Mouse (Mus musculus): ENCODE data around the gene Gm10352. TPM values are rescaled to one million over a fixed set of nuclear protein-coding genes. Genes with fewer than 3 reads are reported as not detected.

Gm10352 gene
- not detected in 2 replicates for polyA plus RNA-seq (2012; rRNA removed)

GRCm38 (mm10) chrY:2900689-2901088 lies at the start of gene Gm10352:
Gm10352 (plus strand) TSS chrY:2900989.

GRCm38 (mm10) chrY:2932282-2932681 lies 31.5 kb downstream of the Gm10352 start, which contains the start of gene Gm29289:
Gm29289 (plus strand) TSS chrY:2932582.

Other genes with a start within 250 kb of the Gm10352 start
- not detected in 2 replicates for gene Sry, start 237.3 kb upstream of the Gm10352 start, polyA plus RNA-seq (2012; rRNA removed)
- gene H2al2b, start 180.3 kb upstream of the Gm10352 start, polyA plus RNA-seq (2012; rRNA removed): not detected in 2 replicates
- not detected in 2 replicates for gene Gm4064, start 104.8 kb upstream of the Gm10352 start, polyA plus RNA-seq (2012; rRNA removed)
- gene Rbmy, start 70.3 kb upstream of the Gm10352 start, polyA plus RNA-seq (2012; rRNA removed): not detected in 2 replicates
- not detected in 2 replicates for gene Gm10256, start 70.3 kb upstream of the Gm10352 start, polyA plus RNA-seq (2012; rRNA removed)
- gene Gm29289, start 31.6 kb downstream of the Gm10352 start, polyA plus RNA-seq (2012; rRNA removed): not detected in 2 replicates

Data from colon, adult 2 months (tissue).